Mouse (Mus musculus): ENCODE data around the gene Fbxo24. TPM values are rescaled to one million over a fixed set of nuclear protein-coding genes. Genes with fewer than 3 reads are reported as not detected.

Gene Fbxo24
- polyA plus RNA-seq, 1 experiment from 2014 or later: 0.39 TPM

DNA sequence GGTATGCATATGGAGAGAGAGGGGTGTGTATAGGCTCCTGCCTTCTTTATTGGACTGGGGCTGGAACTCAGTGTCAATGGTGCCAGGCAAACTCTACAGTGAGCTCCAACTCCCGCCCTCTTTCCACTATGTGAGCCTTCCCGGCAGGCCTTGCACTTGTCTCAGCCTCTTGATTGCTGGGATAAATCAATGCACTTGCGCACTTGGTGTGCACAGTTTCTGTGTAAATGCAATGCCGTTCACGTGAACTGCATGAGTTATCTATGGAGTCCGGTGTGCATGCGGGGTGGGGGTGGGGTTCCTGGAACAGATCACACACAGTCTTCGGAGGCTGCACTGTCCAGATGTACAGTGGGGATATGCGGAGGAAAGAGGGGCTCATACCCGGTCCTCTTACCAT, 24.6 kb upstream of the Fbxo24 start:
- Histone ChIP-seq H3K4me1 (peaks cover 14% of the 10 kb centered on the region), H3K36me3 (peaks cover 39% of the 10 kb centered on the region), H3K4me3 (no peak overlapping the region), H3K9me3 (no peaks in the 10 kb centered on the region), H3K9ac (no peak overlapping the region), H3K27me3 (replicated peaks) (no peaks in the 10 kb centered on the region), H3K4me2 (replicated peaks) (no peak overlapping the region), H3K27ac (no peak overlapping the region)
- no peak for ATAC-seq (ENCODE audit: low FRiP score, low read depth)
- 91% methylated on average over 10 of the region's 10 CpGs for WGBS

- Histone ChIP-seq H3K36me3 (peaks cover 36% of the 10 kb centered on the region), H3K27me3 (replicated peaks) (no peaks in the 10 kb centered on the region), H3K9me3 (no peaks in the 10 kb centered on the region), H3K9ac (no peak overlapping the region), H3K4me3 (no peak overlapping the region), H3K27ac (no peak overlapping the region), H3K4me2 (replicated peaks) (no peak overlapping the region), H3K4me1 (peaks cover 17% of the 10 kb centered on the region)
- WGBS: 27% methylated on average over 3 of the region's 3 CpGs
- no peak for ATAC-seq (ENCODE audit: low FRiP score, low read depth)
Measured at GRCm38 (mm10) chr5:137652474-137652873, 23.7 kb upstream of the Fbxo24 start.

DNA sequence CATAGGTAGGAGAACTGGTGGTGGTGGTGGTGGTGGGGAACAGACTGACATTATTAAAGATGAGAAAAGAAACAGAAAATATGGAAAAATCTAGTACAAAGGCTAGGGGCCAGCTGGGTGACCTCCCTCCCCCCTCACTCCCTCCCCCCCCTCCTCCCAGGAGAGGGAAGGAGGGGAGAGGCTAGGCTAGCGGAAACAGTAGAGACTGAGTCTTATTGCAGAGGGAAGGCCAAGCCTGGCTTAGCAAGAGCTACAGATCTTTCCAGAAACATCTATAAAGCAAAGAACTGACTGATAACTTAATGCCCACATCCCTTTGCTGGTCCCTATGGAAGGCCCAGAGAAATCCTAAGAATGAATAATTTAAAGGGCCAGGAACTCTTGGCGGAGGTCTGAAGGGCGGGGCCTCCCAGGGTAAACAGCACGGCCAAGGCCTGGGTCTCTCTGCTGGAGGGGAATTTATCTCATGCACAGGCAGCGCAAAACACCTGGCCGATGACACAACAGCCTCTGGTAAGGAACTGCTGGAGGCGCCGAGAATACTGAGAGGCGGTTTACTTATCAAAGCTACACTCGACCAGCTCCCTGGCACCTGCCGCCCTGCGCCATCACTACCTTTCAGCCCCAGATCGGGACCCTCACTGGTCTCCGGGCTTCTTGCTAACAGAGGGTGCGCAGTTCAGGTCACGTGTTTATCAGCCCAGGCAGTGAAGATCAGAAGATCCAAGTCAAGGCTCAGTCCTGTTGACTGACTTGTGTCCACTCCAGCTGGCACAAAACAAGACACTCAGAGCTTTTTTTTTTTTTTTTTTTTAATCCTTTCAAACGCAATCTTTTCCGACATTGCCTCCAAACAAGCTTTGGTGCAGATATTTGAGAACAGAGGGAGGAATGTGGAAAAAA, 21.1 kb upstream of the Fbxo24 start:
- Histone ChIP-seq H3K4me3 (no peak overlapping the region), H3K9me3 (no peaks in the 10 kb centered on the region), H3K27ac (no peak overlapping the region), H3K36me3 (peaks cover 28% of the 10 kb centered on the region), H3K27me3 (replicated peaks) (peaks cover 16% of the 10 kb centered on the region), H3K9ac (no peak overlapping the region), H3K4me2 (replicated peaks) (peak overlapping the region; percentile 12; the same call in 1 of the 2 replicates), H3K4me1 (peaks cover 26% of the 10 kb centered on the region)
- WGBS: 18% methylated on average over 18 of the region's 18 CpGs
- ATAC-seq (ENCODE audit: low FRiP score, low read depth): no peak

DNA sequence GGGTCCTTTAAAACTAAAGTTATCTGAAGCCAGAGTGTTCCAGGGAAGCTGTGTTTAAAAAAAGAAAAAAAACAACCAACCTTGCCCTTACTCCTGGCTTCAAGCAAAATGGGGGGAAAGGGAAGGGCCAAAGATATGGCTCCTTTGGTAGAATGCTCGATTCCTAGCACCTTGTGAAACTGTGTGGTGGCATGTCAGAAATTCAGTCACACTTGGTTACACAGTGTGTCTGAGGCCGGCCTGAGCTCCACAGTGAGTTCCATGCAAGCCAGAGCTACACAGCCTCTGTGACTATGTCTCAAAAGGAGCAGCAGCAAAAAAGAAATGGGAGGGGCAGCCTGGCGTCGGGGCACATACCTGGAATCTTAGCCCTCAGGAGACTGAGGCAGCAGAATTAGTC, 20.4 kb upstream of the Fbxo24 start:
- H3K27ac ChIP-seq: no peak overlapping the region
- H3K9me3 ChIP-seq: no peaks in the 10 kb centered on the region
- no peak for ATAC-seq (ENCODE audit: low FRiP score, low read depth)
- H3K4me2 ChIP-seq (replicated peaks): 0 out of 2 replicates have a peak overlapping the region, but pooled peaks have one; percentile 12
- no peak overlapping the region for H3K9ac ChIP-seq
- peaks cover 21% of the 10 kb centered on the region for H3K27me3 ChIP-seq (replicated peaks)
- H3K4me3 ChIP-seq: no peak overlapping the region
- H3K4me1 ChIP-seq: peaks cover 30% of the 10 kb centered on the region
- peaks cover 26% of the 10 kb centered on the region for H3K36me3 ChIP-seq
- WGBS: 44% methylated on average over 4 of the region's 4 CpGs

DNA sequence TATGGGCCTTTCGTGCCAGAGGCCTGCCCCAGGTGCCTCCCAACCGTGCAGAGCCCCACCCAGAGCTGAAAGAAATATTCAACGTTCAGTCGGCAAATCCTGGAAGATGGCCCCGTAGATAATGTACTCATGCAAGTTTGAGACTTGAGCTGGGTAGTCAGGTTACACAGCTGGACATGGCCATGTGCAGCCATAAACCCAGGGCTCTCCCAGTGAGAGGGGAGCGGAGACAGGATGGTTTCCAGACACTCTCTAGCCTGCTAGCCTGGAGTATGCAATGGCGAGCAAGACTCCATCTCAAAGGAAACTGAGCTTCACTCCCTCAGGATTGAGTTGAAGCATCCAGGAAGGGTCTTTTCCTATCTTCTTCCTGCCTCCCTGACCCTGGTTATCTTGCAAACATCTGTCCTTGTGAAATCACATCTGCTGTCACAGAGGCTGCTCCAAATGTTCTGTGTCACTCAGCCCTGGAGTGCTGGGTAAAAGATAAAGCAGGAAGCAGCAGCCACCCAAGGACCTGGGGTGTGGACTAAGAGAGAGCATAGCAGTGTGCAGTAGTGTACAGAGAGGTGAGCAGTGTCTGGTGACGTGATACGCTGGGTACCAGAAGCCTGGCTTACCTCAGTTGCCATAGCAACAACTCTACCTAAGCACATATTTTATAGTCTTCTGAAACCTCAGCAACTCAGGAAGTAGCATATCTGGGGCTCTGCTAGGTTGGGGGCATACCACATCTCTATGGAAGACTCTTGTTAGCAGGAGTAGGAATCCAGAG, 19.2 kb upstream of the Fbxo24 start:
- Histone ChIP-seq H3K9me3 (no peaks in the 10 kb centered on the region), H3K27me3 (replicated peaks) (peaks cover 33% of the 10 kb centered on the region), H3K4me2 (replicated peaks) (no peak overlapping the region), H3K27ac (no peak overlapping the region), H3K36me3 (peaks cover 14% of the 10 kb centered on the region), H3K4me1 (peaks cover 31% of the 10 kb centered on the region), H3K4me3 (no peak overlapping the region), H3K9ac (no peak overlapping the region)
- 68% methylated on average over 9 of the region's 9 CpGs for WGBS
- ATAC-seq (ENCODE audit: low FRiP score, low read depth): 0 out of 2 replicates have a peak, but pooled peaks have one; percentile 43

DNA sequence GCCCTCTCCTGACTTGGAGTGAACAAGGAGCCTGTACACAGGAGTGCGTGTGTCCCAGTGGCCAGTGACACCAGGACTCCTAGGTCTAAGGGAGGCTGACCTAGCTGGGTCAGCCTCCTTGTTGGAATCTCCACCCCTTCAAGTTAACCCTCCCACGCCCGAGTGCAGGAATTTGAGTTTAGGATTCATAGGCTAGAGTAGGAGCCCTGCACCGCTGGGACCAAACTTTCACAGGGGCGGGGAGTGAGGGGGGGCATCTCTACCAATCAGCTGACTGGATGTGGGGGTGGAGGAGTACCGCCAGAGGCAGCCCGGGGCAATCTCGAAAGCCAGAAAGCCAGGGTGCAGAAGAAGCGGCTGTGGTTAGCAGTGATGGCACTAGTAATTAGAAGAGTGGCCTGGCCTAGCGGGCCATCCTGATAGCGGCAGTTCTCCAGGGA, 16.9 kb upstream of the Fbxo24 start, which contains the start of gene Irs3:
Gene Irs3 (minus strand): TSS at position 63 of the 440 bp plus-strand sequence.
- no peak within 1 kb of the TSS for H3K27ac ChIP-seq
- no peak for ATAC-seq (ENCODE audit: low FRiP score, low read depth)
- H3K27me3 ChIP-seq (replicated peaks): peaks cover 40% of the 10 kb centered on the region
- 0 out of 2 replicates have a peak within 1 kb of the TSS, but pooled peaks have one; percentile 22 for H3K9ac ChIP-seq
- peaks cover 31% of the 10 kb centered on the region for H3K4me1 ChIP-seq
- peak within 1 kb of the TSS; percentile 19 for H3K4me3 ChIP-seq
- H3K4me2 ChIP-seq (replicated peaks): peak within 1 kb of the TSS; percentile 52
- no peaks in the 10 kb centered on the region for H3K9me3 ChIP-seq
- H3K36me3 ChIP-seq: peaks cover 23% of the 10 kb centered on the region
- 10% methylated on average over 11 of the region's 11 CpGs for WGBS

DNA sequence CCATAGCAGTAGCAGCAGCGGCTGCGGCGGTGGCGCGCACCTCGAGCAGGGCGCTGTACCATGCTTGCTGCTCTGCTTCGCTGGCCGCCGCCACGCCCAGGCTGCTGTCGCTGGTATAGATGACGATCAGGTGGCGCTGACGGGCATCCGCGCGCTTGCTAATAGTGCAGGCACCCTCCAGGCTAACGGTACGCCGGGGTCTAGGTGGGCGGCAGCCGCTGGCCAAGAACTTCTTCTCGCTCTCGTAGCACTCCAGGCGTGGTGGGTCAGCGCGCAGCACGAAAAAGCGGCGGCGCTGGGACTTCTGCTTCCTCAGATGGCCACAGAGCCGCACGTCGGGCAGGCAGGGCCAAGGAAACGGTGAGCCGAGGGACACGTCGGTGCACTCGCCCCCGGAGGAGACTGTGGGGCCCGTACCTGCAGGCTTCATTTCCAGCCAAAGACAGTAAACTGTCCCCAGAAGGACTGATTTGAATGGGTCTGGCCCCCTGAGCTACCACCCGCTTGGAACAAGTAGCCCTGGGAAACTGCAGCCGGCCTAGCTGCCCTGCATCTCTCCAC, 16.4 kb upstream of the Fbxo24 start:
- Histone ChIP-seq H3K9ac (0 out of 2 replicates have a peak overlapping the region, but pooled peaks have one; percentile 22), H3K4me1 (peaks cover 31% of the 10 kb centered on the region), H3K9me3 (no peaks in the 10 kb centered on the region), H3K4me2 (replicated peaks) (peak overlapping the region; percentile 52), H3K4me3 (peak overlapping the region; percentile 19), H3K36me3 (peaks cover 28% of the 10 kb centered on the region), H3K27me3 (replicated peaks) (peaks cover 40% of the 10 kb centered on the region), H3K27ac (no peak overlapping the region)
- ATAC-seq (ENCODE audit: low FRiP score, low read depth): no peak
- 2% methylated on average over 44 of the region's 44 CpGs for WGBS

GRCm38 (mm10) chr5:137644484-137644883, 15.7 kb upstream of the Fbxo24 start:
- no peak overlapping the region for H3K4me2 ChIP-seq (replicated peaks)
- 41% methylated on average over 19 of the region's 19 CpGs for WGBS
- no peaks in the 10 kb centered on the region for H3K9me3 ChIP-seq
- peaks cover 24% of the 10 kb centered on the region for H3K4me1 ChIP-seq
- peaks cover 35% of the 10 kb centered on the region for H3K36me3 ChIP-seq
- no peak overlapping the region for H3K9ac ChIP-seq
- H3K27me3 ChIP-seq (replicated peaks): peaks cover 40% of the 10 kb centered on the region
- no peak overlapping the region for H3K4me3 ChIP-seq
- no peak overlapping the region for H3K27ac ChIP-seq
- no peak for ATAC-seq (ENCODE audit: low FRiP score, low read depth)

DNA sequence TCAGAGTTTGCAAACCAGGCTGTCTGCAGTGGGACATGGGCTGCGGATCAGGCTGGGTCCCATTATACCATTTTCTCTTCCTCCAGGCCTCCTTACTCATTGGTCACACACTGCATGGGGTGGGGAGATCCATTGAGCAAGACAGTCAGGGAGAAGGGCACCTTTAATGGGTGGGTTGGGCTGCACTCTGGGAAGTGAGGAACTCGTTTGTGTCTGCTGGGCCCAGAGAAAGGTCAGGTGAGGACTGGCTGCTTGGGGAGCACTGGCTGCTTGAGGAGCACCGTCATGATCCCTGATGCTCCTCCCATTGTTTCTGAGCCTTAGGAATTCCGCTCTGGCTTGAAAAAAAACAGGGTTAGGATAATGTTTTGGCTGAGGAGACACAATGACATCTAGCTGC, 14.1 kb upstream of the Fbxo24 start:
- H3K27me3 ChIP-seq (replicated peaks): peaks cover 40% of the 10 kb centered on the region
- 55% methylated on average over 4 of the region's 4 CpGs for WGBS
- H3K9ac ChIP-seq: no peak overlapping the region
- H3K4me1 ChIP-seq: peaks cover 15% of the 10 kb centered on the region
- H3K9me3 ChIP-seq: no peaks in the 10 kb centered on the region
- ATAC-seq (ENCODE audit: low FRiP score, low read depth): no peak
- H3K27ac ChIP-seq: no peak overlapping the region
- peaks cover 51% of the 10 kb centered on the region for H3K36me3 ChIP-seq
- H3K4me3 ChIP-seq: no peak overlapping the region
- no peak overlapping the region for H3K4me2 ChIP-seq (replicated peaks)

DNA sequence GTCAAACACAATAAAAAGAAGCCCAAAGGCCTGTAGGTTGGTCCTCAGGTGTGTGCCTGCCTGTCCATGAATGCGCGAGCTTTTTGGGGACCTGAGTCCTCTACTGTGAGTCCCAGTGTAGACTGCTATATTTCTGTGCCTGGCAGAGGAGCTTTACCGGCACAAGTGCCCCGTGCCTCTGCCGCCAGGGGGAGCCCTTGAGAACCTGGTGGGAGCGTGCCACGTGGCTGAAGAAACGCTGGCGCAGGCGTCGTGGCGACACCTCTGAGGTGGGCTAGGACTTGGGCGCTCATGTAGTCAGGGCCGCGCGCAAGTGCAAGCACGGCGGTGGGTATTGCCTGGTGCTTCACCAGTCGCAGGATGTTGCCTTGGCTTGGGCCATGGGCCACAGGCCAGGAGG, 12.3 kb upstream of the Fbxo24 start, which contains the start of gene Sap25:
Gene Sap25 (plus strand): TSS at position 281 of the 400 bp plus-strand sequence.
- Histone ChIP-seq H3K27me3 (replicated peaks) (peaks cover 36% of the 10 kb centered on the region), H3K4me2 (replicated peaks) (no peak within 1 kb of the TSS), H3K4me3 (no peak within 1 kb of the TSS), H3K9me3 (no peaks in the 10 kb centered on the region), H3K4me1 (peaks cover 15% of the 10 kb centered on the region), H3K36me3 (peaks cover 69% of the 10 kb centered on the region), H3K27ac (no peak within 1 kb of the TSS), H3K9ac (no peak within 1 kb of the TSS)
- WGBS: 88% methylated on average over 19 of the region's 19 CpGs
- peak; percentile 39; the same call in 1 of the 2 replicates for ATAC-seq (ENCODE audit: low FRiP score, low read depth)

GRCm38 (mm10) chr5:137639472-137639871, 10.7 kb upstream of the Fbxo24 start:
- Histone ChIP-seq H3K4me2 (replicated peaks) (no peak overlapping the region), H3K36me3 (peaks cover 82% of the 10 kb centered on the region), H3K9ac (no peak overlapping the region), H3K4me3 (no peak overlapping the region), H3K27me3 (replicated peaks) (peaks cover 21% of the 10 kb centered on the region), H3K9me3 (no peaks in the 10 kb centered on the region), H3K27ac (no peak overlapping the region), H3K4me1 (peaks cover 4% of the 10 kb centered on the region; the same call in 1 of the 2 replicates)
- no peak for ATAC-seq (ENCODE audit: low FRiP score, low read depth)
- 87% methylated on average over 7 of the region's 7 CpGs for WGBS
